Mouse (Mus musculus): ENCODE results near the gene Otulin. TPM values are rescaled to one million over a fixed set of nuclear protein-coding genes. Genes with fewer than 3 reads are reported as not detected.

Otulin gene
- polyA plus RNA-seq, 1 experiment from 2014 or later: 26.2 TPM

GRCm38 (mm10) chr15:27548110-27548509, 82.4 kb downstream of the Otulin start:
- Histone ChIP-seq H3K4me1 (replicated peaks) (peaks cover 34% of the 10 kb centered on the region), H3K9me3 (replicated peaks) (no peaks in the 10 kb centered on the region), H3K36me3 (peaks cover 3% of the 10 kb centered on the region; the same call in 1 of the 2 replicates), H3K9ac (no peak overlapping the region), H3K27ac (ENCODE audit: poor library complexity, severe bottlenecking) (no peak overlapping the region), H3K27me3 (replicated peaks) (no peaks in the 10 kb centered on the region), H3K4me3 (no peak overlapping the region), H3K4me2 (no peak overlapping the region)
- 55% methylated on average over 6 of the region's 6 CpGs for WGBS
- ATAC-seq (ENCODE audit: insufficient number of reproducible peaks, low FRiP score): no peak

DNA sequence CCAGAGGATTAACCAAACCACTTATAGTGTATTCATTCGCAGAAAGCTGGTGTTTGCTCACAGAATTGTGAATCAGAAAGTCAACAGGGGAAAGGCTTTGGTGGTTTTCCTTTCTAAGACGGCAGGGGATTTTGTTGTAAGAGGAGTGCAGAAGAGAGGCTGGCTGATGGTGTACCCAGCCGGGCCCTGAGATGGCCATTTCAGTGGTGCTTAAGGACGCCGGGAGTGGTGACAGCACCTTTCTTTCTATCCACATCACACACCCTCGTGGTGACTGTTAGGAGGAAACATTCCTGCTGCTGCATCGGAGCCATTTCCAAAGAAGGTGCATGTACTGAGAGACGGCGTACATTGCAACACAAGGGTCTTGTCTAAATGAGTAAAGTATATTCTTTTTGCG, 85.3 kb downstream of the Otulin start:
- Histone ChIP-seq H3K36me3 (peaks cover 3% of the 10 kb centered on the region; the same call in 1 of the 2 replicates), H3K9ac (no peak overlapping the region), H3K4me1 (replicated peaks) (peaks cover 35% of the 10 kb centered on the region), H3K4me2 (no peak overlapping the region), H3K4me3 (no peak overlapping the region), H3K9me3 (replicated peaks) (no peaks in the 10 kb centered on the region), H3K27ac (ENCODE audit: poor library complexity, severe bottlenecking) (no peak overlapping the region; the same call in 1 of the 2 replicates), H3K27me3 (replicated peaks) (no peaks in the 10 kb centered on the region)
- ATAC-seq (ENCODE audit: insufficient number of reproducible peaks, low FRiP score): no peak
- 64% methylated on average over 10 of the region's 10 CpGs for WGBS

GRCm38 (mm10) chr15:27539745-27540144, 90.7 kb downstream of the Otulin start:
- H3K27me3 ChIP-seq (replicated peaks): no peaks in the 10 kb centered on the region
- peaks cover 3% of the 10 kb centered on the region; the same call in 1 of the 2 replicates for H3K36me3 ChIP-seq
- H3K4me2 ChIP-seq: no peak overlapping the region
- no peak overlapping the region for H3K4me3 ChIP-seq
- peaks cover 56% of the 10 kb centered on the region for H3K4me1 ChIP-seq (replicated peaks)
- no peak overlapping the region for H3K9ac ChIP-seq
- WGBS: 70% methylated on average over 9 of the region's 9 CpGs
- ATAC-seq (ENCODE audit: insufficient number of reproducible peaks, low FRiP score): no peak
- no peaks in the 10 kb centered on the region for H3K9me3 ChIP-seq (replicated peaks)
- peak overlapping the region; percentile 10 for H3K27ac ChIP-seq (ENCODE audit: poor library complexity, severe bottlenecking)

DNA sequence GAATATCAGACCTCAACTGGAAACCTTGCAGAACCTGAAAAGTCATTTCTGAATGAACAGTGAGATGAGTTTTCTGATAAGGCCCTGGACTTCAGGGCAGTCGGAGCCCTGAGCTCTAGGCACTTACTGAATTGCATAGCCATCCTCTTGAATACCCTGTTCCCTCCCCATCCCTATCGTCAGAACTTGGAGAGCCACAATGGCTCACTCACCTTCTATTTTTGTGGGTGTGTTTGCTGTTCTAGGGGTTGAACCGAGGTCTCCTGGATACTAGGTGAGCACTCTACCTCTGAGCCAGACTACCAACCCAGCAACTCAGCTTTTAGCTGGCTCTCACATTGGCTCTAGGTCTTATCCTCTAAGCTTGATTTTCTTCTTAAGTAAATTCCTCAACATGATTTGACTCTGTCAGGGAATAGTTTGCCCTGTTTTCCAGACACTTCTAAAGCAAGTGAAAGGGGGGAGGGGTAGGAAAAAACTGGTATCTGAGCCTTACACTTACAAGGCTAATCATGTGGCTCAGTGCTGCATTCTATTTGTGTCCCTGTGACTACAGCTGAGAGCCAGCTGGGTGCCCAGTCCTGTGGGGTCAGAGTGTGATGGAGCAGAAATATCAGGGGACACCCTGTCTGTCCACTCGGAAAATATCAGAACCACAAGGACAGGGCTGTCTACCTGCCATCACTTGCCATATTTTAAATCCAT, 92.8 kb downstream of the Otulin start:
- Histone ChIP-seq H3K4me1 (replicated peaks) (peaks cover 61% of the 10 kb centered on the region), H3K9ac (no peak overlapping the region)
- WGBS: 30% methylated on average over 4 of the region's 4 CpGs

GRCm38 (mm10) chr15:27536771-27537170, 93.7 kb downstream of the Otulin start:
- no peaks in the 10 kb centered on the region for H3K36me3 ChIP-seq
- no peak for ATAC-seq (ENCODE audit: insufficient number of reproducible peaks, low FRiP score)
- H3K4me3 ChIP-seq: no peak overlapping the region
- no peaks in the 10 kb centered on the region for H3K9me3 ChIP-seq (replicated peaks)
- no peak overlapping the region for H3K9ac ChIP-seq
- 41% methylated on average over 5 of the region's 5 CpGs for WGBS
- no peaks in the 10 kb centered on the region for H3K27me3 ChIP-seq (replicated peaks)
- H3K4me1 ChIP-seq (replicated peaks): peaks cover 57% of the 10 kb centered on the region
- H3K27ac ChIP-seq (ENCODE audit: poor library complexity, severe bottlenecking): peak overlapping the region; percentile 79
- H3K4me2 ChIP-seq: no peak overlapping the region

More for the DNA sequence above, 92.8 kb downstream of the Otulin start:
- peak overlapping the region; percentile 13; the same call in 1 of the 2 replicates for H3K4me2 ChIP-seq
- H3K27me3 ChIP-seq (replicated peaks): no peaks in the 10 kb centered on the region
- no peaks in the 10 kb centered on the region for H3K9me3 ChIP-seq (replicated peaks)
- no peaks in the 10 kb centered on the region for H3K36me3 ChIP-seq
- ATAC-seq (ENCODE audit: insufficient number of reproducible peaks, low FRiP score): peak; percentile 76
- peak overlapping the region; percentile 79 for H3K27ac ChIP-seq (ENCODE audit: poor library complexity, severe bottlenecking)
- no peak overlapping the region for H3K4me3 ChIP-seq

- H3K9ac ChIP-seq: no peak overlapping the region
- no peak for ATAC-seq (ENCODE audit: insufficient number of reproducible peaks, low FRiP score)
These were observed 94.3 kb downstream of the Otulin start for GRCm38 (mm10) chr15:27536186-27536585.

GRCm38 (mm10) chr15:27535681-27536080, 94.8 kb downstream of the Otulin start:
- 90% methylated on average over 4 of the region's 4 CpGs for WGBS
- Histone ChIP-seq H3K9ac (no peak overlapping the region), H3K27me3 (replicated peaks) (no peaks in the 10 kb centered on the region), H3K9me3 (replicated peaks) (0 out of 2 replicates have a peak, but pooled peaks cover 3% of the 10 kb centered on the region), H3K4me3 (no peak overlapping the region), H3K36me3 (no peaks in the 10 kb centered on the region), H3K4me1 (replicated peaks) (peaks cover 48% of the 10 kb centered on the region), H3K27ac (ENCODE audit: poor library complexity, severe bottlenecking) (no peak overlapping the region), H3K4me2 (no peak overlapping the region)
- no peak for ATAC-seq (ENCODE audit: insufficient number of reproducible peaks, low FRiP score)

More at GRCm38 (mm10) chr15:27536186-27536585, 94.3 kb downstream of the Otulin start:
- Histone ChIP-seq H3K4me2 (no peak overlapping the region), H3K9me3 (replicated peaks) (0 out of 2 replicates have a peak, but pooled peaks cover 3% of the 10 kb centered on the region), H3K27me3 (replicated peaks) (no peaks in the 10 kb centered on the region), H3K4me3 (no peak overlapping the region), H3K4me1 (replicated peaks) (peaks cover 53% of the 10 kb centered on the region), H3K36me3 (no peaks in the 10 kb centered on the region), H3K27ac (ENCODE audit: poor library complexity, severe bottlenecking) (no peak overlapping the region)
- WGBS: 95% methylated on average over 7 of the region's 7 CpGs

GRCm38 (mm10) chr15:27533036-27533435, 97.5 kb downstream of the Otulin start:
- no peak for ATAC-seq (ENCODE audit: insufficient number of reproducible peaks, low FRiP score)
- no peak overlapping the region for H3K4me2 ChIP-seq
- peaks cover 35% of the 10 kb centered on the region for H3K4me1 ChIP-seq (replicated peaks)
- 55% methylated on average over 3 of the region's 3 CpGs for WGBS
- H3K36me3 ChIP-seq: no peaks in the 10 kb centered on the region
- H3K27me3 ChIP-seq (replicated peaks): no peaks in the 10 kb centered on the region
- H3K27ac ChIP-seq (ENCODE audit: poor library complexity, severe bottlenecking): no peak overlapping the region
- 0 out of 2 replicates have a peak, but pooled peaks cover 3% of the 10 kb centered on the region for H3K9me3 ChIP-seq (replicated peaks)
- H3K4me3 ChIP-seq: no peak overlapping the region
- H3K9ac ChIP-seq: no peak overlapping the region

GRCm38 (mm10) chr15:27530023-27530422, 100.5 kb downstream of the Otulin start:
- H3K4me1 ChIP-seq (replicated peaks): peaks cover 21% of the 10 kb centered on the region
- ATAC-seq (ENCODE audit: insufficient number of reproducible peaks, low FRiP score): no peak
- no peak overlapping the region for H3K4me3 ChIP-seq
- no peaks in the 10 kb centered on the region for H3K36me3 ChIP-seq
- no peaks in the 10 kb centered on the region for H3K27me3 ChIP-seq (replicated peaks)
- no peak overlapping the region for H3K27ac ChIP-seq (ENCODE audit: poor library complexity, severe bottlenecking)
- WGBS: 53% methylated on average over 4 of the region's 4 CpGs
- H3K4me2 ChIP-seq: no peak overlapping the region
- H3K9ac ChIP-seq: no peak overlapping the region
- H3K9me3 ChIP-seq (replicated peaks): 0 out of 2 replicates have a peak, but pooled peaks cover 3% of the 10 kb centered on the region

- no peak overlapping the region for H3K4me2 ChIP-seq
- ATAC-seq (ENCODE audit: insufficient number of reproducible peaks, low FRiP score): no peak
- H3K27ac ChIP-seq (ENCODE audit: poor library complexity, severe bottlenecking): no peak overlapping the region
- H3K4me3 ChIP-seq: no peak overlapping the region
- WGBS: 70% methylated on average over 4 of the region's 4 CpGs
- H3K27me3 ChIP-seq (replicated peaks): no peaks in the 10 kb centered on the region
- no peak overlapping the region for H3K9ac ChIP-seq
- H3K36me3 ChIP-seq: no peaks in the 10 kb centered on the region
- 0 out of 2 replicates have a peak, but pooled peaks cover 3% of the 10 kb centered on the region for H3K9me3 ChIP-seq (replicated peaks)
- peaks cover 19% of the 10 kb centered on the region for H3K4me1 ChIP-seq (replicated peaks)
These were observed 101.6 kb downstream of the Otulin start for GRCm38 (mm10) chr15:27528896-27529295.

- H3K4me1 ChIP-seq (replicated peaks): peaks cover 15% of the 10 kb centered on the region
- no peaks in the 10 kb centered on the region for H3K36me3 ChIP-seq
- no peak overlapping the region for H3K27ac ChIP-seq (ENCODE audit: poor library complexity, severe bottlenecking)
- H3K4me2 ChIP-seq: no peak overlapping the region
- no peak overlapping the region for H3K9ac ChIP-seq
- no peaks in the 10 kb centered on the region for H3K9me3 ChIP-seq (replicated peaks)
- no peak overlapping the region for H3K4me3 ChIP-seq
- 78% methylated on average over 12 of the region's 12 CpGs for WGBS
- ATAC-seq (ENCODE audit: insufficient number of reproducible peaks, low FRiP score): no peak
- no peaks in the 10 kb centered on the region for H3K27me3 ChIP-seq (replicated peaks)
These were observed 105.1 kb downstream of the Otulin start for GRCm38 (mm10) chr15:27525233-27526005.

All from heart, embryonic 12.5 days (tissue).